Mouse (Mus musculus) heart, adult 2 months (tissue): ENCODE data around the gene Tulp2. TPM values are rescaled to one million over a fixed set of nuclear protein-coding genes. Genes with fewer than 3 reads are reported as not detected.
A peak's percentile ranks its signal among the peaks of the same experiment; 100 is the strongest.
"Not testable (repeated sequence)": the region's sequence is repeated elsewhere in the genome, so short reads cannot be mapped to it uniquely, and the experiment has no call there.

Source experiments
- DNase-seq, 2 experiments: peaks; one replicate each; pipeline ENCODE4 v3.0.0; 2021
- H3K27ac ChIP-seq: fragments of 200-600 bp; 2 replicates; pipeline ENCODE4 v1.8.1; 2022
- H3K27me3 ChIP-seq: fragments of 200-500 bp; 2 replicates; pipeline ENCODE4 v1.6.1; 2012; ENCODE audit warnings: mild to moderate bottlenecking, low read length, inconsistent platforms, mixed read lengths; ENCODE audit not compliant: control insufficient read depth, insufficient read depth
- H3K36me3 ChIP-seq: fragments of 200-500 bp; 2 replicates; pipeline ENCODE4 v1.6.1; 2012; ENCODE audit warnings: low read length, inconsistent platforms; ENCODE audit not compliant: control insufficient read depth, insufficient read depth
- H3K4me1 ChIP-seq: fragments of 200-500 bp; 2 replicates; pipeline ENCODE4 v1.6.1; 2011; ENCODE audit warnings: low read length; ENCODE audit not compliant: control insufficient read depth, insufficient read depth
- H3K4me3 ChIP-seq: fragments of 200-600 bp; 2 replicates; pipeline ENCODE4 v1.8.1; 2022
- H3K79me2 ChIP-seq: fragments of 200-500 bp; replicated peaks from 2 replicates; pipeline ENCODE4 v1.6.1; 2012; ENCODE audit warnings: mild to moderate bottlenecking, inconsistent platforms, low read length, moderate library complexity, mixed read lengths; ENCODE audit not compliant: control insufficient read depth, insufficient read depth
- H3K9ac ChIP-seq: fragments of 200-500 bp; 2 replicates; pipeline ENCODE4 v1.6.1; 2012; ENCODE audit warnings: low read depth, mild to moderate bottlenecking, control low read depth, inconsistent platforms, low read length, mixed read lengths
- CTCF ChIP-seq: fragments of 200-600 bp; IDR thresholded peaks from 2 replicates; pipeline ENCODE4 v1.8.1; 2022; ENCODE audit warnings: antibody characterized with exemption, mild to moderate bottlenecking, moderate library complexity
- EP300 ChIP-seq: fragments of 200-500 bp; IDR thresholded peaks from 2 replicates; pipeline ENCODE4 v1.6.1; 2011; ENCODE audit warnings: low read depth, low read length, control low read depth; ENCODE audit not compliant: insufficient read depth
- POLR2A ChIP-seq: fragments of 200-500 bp; IDR thresholded peaks from 2 replicates; pipeline ENCODE4 v1.6.1; 2011; ENCODE audit warnings: mild to moderate bottlenecking, low read depth, low read length, control low read depth; ENCODE audit not compliant: insufficient read depth
- WGBS: fragments of 180-500 bp; shearing (Covaris S2); methylation state at CpG from one replicate; pipeline ENCODE4 v1.1.7; 2018; 5-methylcytosine and 5-hydroxymethylcytosine counted together
- intact Hi-C: fragments of 180-260 bp; cut with DNase I; formaldehyde crosslinking; loops from one replicate; pipeline ENCODE4 v1.15.1; 2025
- polyA plus RNA-seq: library from polyadenylated mRNA; depleted of rRNA; stranded (reverse); fragments of >200 nt; gene quantifications from 2 replicates; pipeline ENCODE4 v1.2.3, GENCODE M21; 2012
- total RNA-seq, 2 experiments: library from RNA; stranded (reverse); gene quantifications; 2 replicates each; pipeline ENCODE4 v1.2.3; 2021

Gene Tulp2
- total and polyA plus RNA-seq, 3 experiments, result 0.27 TPM; not detected in 2

DNA sequence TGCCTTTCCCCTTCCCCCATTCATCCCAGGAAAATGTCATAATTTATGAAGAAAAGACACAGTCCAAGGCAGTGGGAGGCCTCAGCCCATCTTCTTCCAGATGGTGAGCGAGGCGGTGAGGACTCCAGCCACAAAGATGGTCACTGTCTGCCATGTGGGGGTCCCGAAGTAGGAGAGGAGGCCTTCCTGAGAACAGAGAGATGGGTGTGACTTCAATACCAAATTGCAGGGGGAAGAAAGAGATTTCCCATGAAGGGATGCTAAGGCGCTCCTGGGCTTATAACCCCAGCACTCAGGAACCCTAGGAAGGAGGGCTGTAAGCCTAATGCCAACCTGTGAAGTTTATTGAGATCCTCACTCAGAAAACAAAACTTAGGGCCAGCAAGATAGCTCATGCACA is 19.9 kb upstream of the Tulp2 start:
- H3K27me3 ChIP-seq, result no peaks in the 10 kb centered on the region
- H3K9ac ChIP-seq, result no peak overlapping the region
- no peak overlapping the region for H3K4me3 ChIP-seq
- no peak for DNase-seq
- WGBS, result 93% methylated on average over 4 of the region's 4 CpGs
- H3K36me3 ChIP-seq, result peaks cover 12% of the 10 kb centered on the region
- H3K79me2 ChIP-seq, result no peaks in the 10 kb centered on the region
- no peak for TF ChIP-seq CTCF
- TF ChIP-seq POLR2A, result no peak
- no peak for TF ChIP-seq EP300
- H3K4me1 ChIP-seq, result peaks cover 17% of the 10 kb centered on the region
- intact Hi-C loops, result loop anchor here (5.0 to 10.0 kb wide), 2 partner anchors 241 to 343 kb away; no protein-coding TSS in a partner anchor
- H3K27ac ChIP-seq, result no peak overlapping the region

DNA sequence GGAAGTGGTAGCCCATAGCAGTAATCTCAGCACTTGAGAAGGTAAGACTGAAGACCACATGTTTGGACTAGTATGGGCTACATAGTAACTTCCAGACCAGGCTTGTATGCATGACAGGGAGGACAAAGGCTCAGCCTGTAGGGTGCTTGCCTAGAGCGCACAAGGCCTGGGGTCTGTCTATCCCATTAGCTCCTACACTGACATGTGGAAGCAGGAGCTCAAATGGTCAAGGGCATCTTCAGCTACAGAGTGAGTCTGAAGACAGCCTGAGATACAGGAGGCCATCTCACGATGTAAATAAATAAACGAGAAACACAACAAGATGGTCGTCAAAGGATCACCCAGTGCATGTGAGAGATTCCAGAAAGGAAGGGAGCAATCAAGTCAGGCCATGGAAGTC is 19.4 kb upstream of the Tulp2 start:
- Histone ChIP-seq H3K9ac (no peak overlapping the region), H3K27ac (no peak overlapping the region), H3K27me3 (no peaks in the 10 kb centered on the region), H3K4me3 (no peak overlapping the region), H3K4me1 (peaks cover 14% of the 10 kb centered on the region), H3K36me3 (peaks cover 12% of the 10 kb centered on the region), H3K79me2 (no peaks in the 10 kb centered on the region)
- intact Hi-C loops, result loop anchor here (5.0 to 10.0 kb wide), 2 partner anchors 240 to 342 kb away; no protein-coding TSS in a partner anchor
- no peak for DNase-seq
- TF ChIP-seq POLR2A (no peak), EP300 (no peak), CTCF (no peak)
- 85% methylated on average over 4 of the region's 4 CpGs for WGBS

DNA sequence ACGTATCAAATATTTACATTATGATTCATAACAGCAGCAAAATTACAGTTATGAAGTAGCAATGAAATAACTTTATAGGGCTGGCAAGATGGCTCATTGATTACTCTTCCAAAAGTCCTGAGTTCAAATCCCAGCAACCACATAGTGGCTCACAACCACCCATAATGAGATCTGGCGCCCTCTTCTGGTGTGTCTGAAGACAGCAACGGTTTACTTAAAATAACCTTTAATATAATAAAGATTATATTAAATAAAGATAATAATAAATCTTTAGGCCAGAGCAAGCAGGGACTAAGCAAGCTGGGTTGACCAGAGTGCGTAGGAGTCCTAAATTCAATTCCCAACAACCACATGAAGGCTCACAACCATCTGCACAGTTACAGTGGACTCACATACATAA is 18.8 kb upstream of the Tulp2 start:
- intact Hi-C loops, result loop anchor here (5.0 to 10.0 kb wide), 2 partner anchors 239 to 342 kb away; no protein-coding TSS in a partner anchor
- not testable (repeated sequence) for H3K36me3 ChIP-seq, DNase-seq, H3K4me3 ChIP-seq, H3K27me3 ChIP-seq, H3K79me2 ChIP-seq, H3K27ac ChIP-seq, H3K9ac ChIP-seq
- peak; percentile 53 for TF ChIP-seq CTCF
- WGBS, result 77% methylated on average over 4 of the region's 4 CpGs
- peaks cover 11% of the 10 kb centered on the region for H3K4me1 ChIP-seq

DNA sequence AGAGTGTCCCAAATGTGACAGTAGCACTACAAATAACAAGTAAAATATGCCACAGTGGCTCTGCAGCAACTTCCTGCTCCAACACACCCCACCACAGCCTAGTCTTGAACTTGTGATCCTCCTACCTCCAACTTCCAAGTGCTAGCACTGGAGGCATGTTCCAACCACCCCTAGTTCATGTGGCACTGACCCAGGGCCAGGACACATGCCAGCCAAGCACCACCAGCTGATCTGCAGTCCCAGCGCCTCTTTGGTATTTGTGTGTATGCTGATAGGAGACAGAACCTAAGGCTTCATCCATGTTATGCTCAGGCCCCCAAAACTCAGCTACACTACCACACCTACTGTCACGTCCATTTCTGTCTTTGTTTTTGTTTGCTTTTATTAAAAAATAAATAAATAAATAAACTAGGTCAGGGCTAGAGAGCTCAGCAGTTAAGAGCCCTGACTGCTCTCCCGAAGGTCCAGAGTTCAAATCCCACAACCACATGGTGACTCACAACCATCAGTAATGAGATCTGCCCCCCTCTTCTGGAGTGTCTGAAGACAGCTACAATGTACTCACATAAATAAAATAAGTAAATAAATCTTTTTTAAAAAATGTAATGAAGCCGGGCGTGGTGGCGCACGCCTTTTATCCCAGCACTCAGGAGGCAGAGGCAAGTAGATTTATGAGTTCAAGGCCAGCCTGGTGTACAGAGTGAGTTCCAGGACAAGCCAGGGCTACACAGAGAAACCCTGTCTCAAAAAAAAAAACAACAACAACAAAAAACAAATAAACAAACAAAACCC is 17.5 kb upstream of the Tulp2 start:
- WGBS, result 93% methylated on average over 7 of the region's 7 CpGs
- no peak overlapping the region for H3K4me3 ChIP-seq
- no peak for DNase-seq
- H3K36me3 ChIP-seq, result no peaks in the 10 kb centered on the region
- H3K4me1 ChIP-seq, result peaks cover 11% of the 10 kb centered on the region
- H3K9ac ChIP-seq, result no peak overlapping the region
- TF ChIP-seq EP300 (no peak), CTCF (no peak), POLR2A (no peak)
- H3K27me3 ChIP-seq, result no peaks in the 10 kb centered on the region
- H3K79me2 ChIP-seq, result no peaks in the 10 kb centered on the region
- no peak overlapping the region for H3K27ac ChIP-seq
- intact Hi-C loops, result loop anchor here (5.0 to 10.0 kb wide), 2 partner anchors 238 to 341 kb away; no protein-coding TSS in a partner anchor

DNA sequence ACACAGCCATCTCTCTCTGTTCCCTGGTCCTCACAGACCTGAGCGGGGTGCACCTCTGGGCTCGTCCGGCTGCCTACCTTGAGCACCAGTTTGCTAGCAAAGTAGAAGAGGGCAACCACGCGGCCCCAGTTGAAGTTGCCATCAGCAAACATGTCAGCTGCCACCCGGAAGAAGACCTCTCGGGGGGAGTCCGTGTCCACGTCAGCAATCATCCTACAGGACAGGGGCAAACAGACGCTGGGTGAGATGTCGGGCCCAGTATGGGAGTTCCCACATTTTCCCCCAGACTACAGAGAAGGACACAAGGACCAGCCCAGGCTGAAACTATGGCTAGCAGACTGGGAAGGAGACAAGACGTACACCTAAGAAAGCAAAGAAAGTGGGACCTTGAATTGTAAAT is 16.6 kb upstream of the Tulp2 start:
- 95% methylated on average over 12 of the region's 12 CpGs for WGBS
- Histone ChIP-seq H3K4me1 (peaks cover 11% of the 10 kb centered on the region), H3K27ac (no peak overlapping the region), H3K36me3 (no peaks in the 10 kb centered on the region), H3K27me3 (no peaks in the 10 kb centered on the region), H3K4me3 (no peak overlapping the region), H3K79me2 (no peaks in the 10 kb centered on the region), H3K9ac (no peak overlapping the region)
- DNase-seq, result no peak
- intact Hi-C loops, result loop anchor here (10.0 kb wide), 1 partner anchor 340 kb away; no protein-coding TSS in a partner anchor
- TF ChIP-seq POLR2A (no peak), CTCF (no peak), EP300 (no peak)

DNA sequence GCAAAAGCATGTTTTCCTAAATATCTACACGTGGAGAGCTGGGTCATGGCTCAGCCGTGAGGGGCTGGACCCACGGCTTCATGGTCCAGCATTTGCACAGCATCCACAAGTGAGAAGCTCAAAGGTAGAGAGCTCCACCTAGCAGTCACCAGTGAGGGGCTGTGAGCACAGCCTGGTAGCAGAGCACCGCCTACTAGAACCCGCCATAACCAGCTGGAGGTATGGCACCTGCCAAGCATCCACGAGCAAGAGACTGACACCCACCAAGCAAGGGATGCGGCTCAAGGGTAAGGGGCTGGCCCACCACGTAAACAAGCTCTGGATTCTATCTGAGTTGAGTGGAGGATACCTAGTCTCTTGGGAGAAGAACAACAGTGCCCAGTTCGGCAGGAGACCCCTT is 16.1 kb upstream of the Tulp2 start:
- no peaks in the 10 kb centered on the region for H3K79me2 ChIP-seq
- DNase-seq, result no peak
- no peak overlapping the region; the same call in 1 of the 2 replicates for H3K27ac ChIP-seq
- TF ChIP-seq EP300 (no peak), CTCF (0 out of 2 replicates have a peak, but pooled peaks have one; percentile 14), POLR2A (no peak)
- H3K36me3 ChIP-seq, result no peaks in the 10 kb centered on the region
- 78% methylated on average over 9 of the region's 9 CpGs for WGBS
- peaks cover 8% of the 10 kb centered on the region for H3K4me1 ChIP-seq
- no peak overlapping the region; the same call in 1 of the 2 replicates for H3K4me3 ChIP-seq
- intact Hi-C loops, result loop anchor here (10.0 kb wide), 1 partner anchor 339 kb away; no protein-coding TSS in a partner anchor
- H3K27me3 ChIP-seq, result no peaks in the 10 kb centered on the region
- no peak overlapping the region for H3K9ac ChIP-seq
